Mouse (Mus musculus): ENCODE results near the gene Tm7sf2. TPM values are rescaled to one million over a fixed set of nuclear protein-coding genes. Genes with fewer than 3 reads are reported as not detected.

Tm7sf2 gene
- total RNA-seq, 2 experiments from 2014 or later, result 27.8 to 28.8 TPM

- DNase-seq (ENCODE audit: extremely low spot score in 1 of 2, low spot score in 1 of 2), result no peak
These were observed 54.5 kb downstream of the Tm7sf2 start for GRCm38 (mm10) chr19:6013691-6014090.

Small RNA genes lying within 50 kb of the gene (microRNA-seq; reads per million reads assigned to microRNA genes)
- gene Mir6988, result 3.9 to 4.4 reads per million in 2 experiments

Other genes starting within 250 kb of the Tm7sf2 start
- gene Frmd8, start 193.1 kb downstream of the Tm7sf2 start, total RNA-seq (2021), result 10 to 100 TPM; 15.6 to 15.8 TPM
- 1 to 10 TPM; 3.1 to 3.4 TPM for gene Slc25a45, start 190.6 kb downstream of the Tm7sf2 start, total RNA-seq (2021)
- 1 to 10 TPM; 3.4 TPM for gene Tigd3, start 174.2 kb downstream of the Tm7sf2 start, total RNA-seq (2021)
- 10 to 100 TPM; 82.5 to 95.6 TPM for gene Dpf2, start 155.4 kb downstream of the Tm7sf2 start, total RNA-seq (2021)
- 1 to 10 TPM; 6.3 to 6.4 TPM for gene Cdc42ep2, start 143.6 kb downstream of the Tm7sf2 start, total RNA-seq (2021)
- 1 to 10 TPM; 5.4 to 6.5 TPM for gene Pola2, start 104.2 kb downstream of the Tm7sf2 start, total RNA-seq (2021)
- gene Slc22a20, start 82.2 kb downstream of the Tm7sf2 start, total RNA-seq (2021), result not detected
- gene Capn1, start 52.5 kb downstream of the Tm7sf2 start, total RNA-seq (2021), result 10 to 100 TPM; 20.5 to 21.9 TPM
- gene Syvn1, start 21.8 kb downstream of the Tm7sf2 start, total RNA-seq (2021), result 10 to 100 TPM; 41.8 to 45.7 TPM
- gene Mrpl49, start 10.6 kb downstream of the Tm7sf2 start, total RNA-seq (2021), result 10 to 100 TPM; 43.1 to 47.4 TPM
- 100 to 1,000 TPM; 588 to 687 TPM for gene Fau, start 10.5 kb downstream of the Tm7sf2 start, total RNA-seq (2021)
- gene Znhit2, start 7.2 kb downstream of the Tm7sf2 start, total RNA-seq (2021), result 10 to 100 TPM; 38.0 to 41.5 TPM
- gene Vps51, start 8.9 kb upstream of the Tm7sf2 start, total RNA-seq (2021), result 10 to 100 TPM; 83.7 to 96.3 TPM
- gene Tmem262, start 11.7 kb upstream of the Tm7sf2 start, total RNA-seq (2021), result not detected
- gene Gm28374, start 13.9 kb upstream of the Tm7sf2 start, total RNA-seq (2021), result not detected
- gene Zfpl1, start 16.6 kb upstream of the Tm7sf2 start, total RNA-seq (2021), result 10 to 100 TPM; 37.1 to 44.2 TPM
- under 1 TPM in 1 of 2 experiments, not detected in 1; 0.37 TPM for gene Cdca5, start 16.6 kb upstream of the Tm7sf2 start, total RNA-seq (2021)
- gene AC131692.1, start 26.0 kb upstream of the Tm7sf2 start, total RNA-seq (2021), result not detected
- not detected for gene Naaladl1, start 37.4 kb upstream of the Tm7sf2 start, total RNA-seq (2021)
- gene Sac3d1, start 50.3 kb upstream of the Tm7sf2 start, total RNA-seq (2021), result 10 to 100 TPM; 15.5 to 17.9 TPM
- 10 to 100 TPM; 36.7 to 40.7 TPM for gene Snx15, start 59.9 kb upstream of the Tm7sf2 start, total RNA-seq (2021)
- under 1 TPM; 0.45 to 0.69 TPM for gene Batf2, start 72.6 kb upstream of the Tm7sf2 start, total RNA-seq (2021)
- gene Arl2, start 73.2 kb upstream of the Tm7sf2 start, total RNA-seq (2021), result 10 to 100 TPM; 75.5 to 76.1 TPM
- not detected for gene Majin, start 116.0 kb upstream of the Tm7sf2 start, total RNA-seq (2021)
- gene Gpha2, start 158.0 kb upstream of the Tm7sf2 start, total RNA-seq (2021), result not detected
- 100 to 1,000 TPM; 137 to 146 TPM for gene Ppp2r5b, start 167.5 kb upstream of the Tm7sf2 start, total RNA-seq (2021)
- 10 to 100 TPM; 31.1 to 38.3 TPM for gene Atg2a, start 173.3 kb upstream of the Tm7sf2 start, total RNA-seq (2021)
- 10 to 100 TPM; 84.9 to 88.6 TPM for gene Ehd1, start 208.4 kb upstream of the Tm7sf2 start, total RNA-seq (2021)
- 1 to 10 TPM; 3.9 to 4.6 TPM for gene Cdc42bpg, start 238.1 kb upstream of the Tm7sf2 start, total RNA-seq (2021)